Mouse (Mus musculus) spleen, postnatal 14 days (tissue): ENCODE data around the gene Serpinb8.

Experiments
- DNase-seq, 2 experiments: peaks; one replicate each; pipeline ENCODE4 v3.0.0; 2021 to 2022; ENCODE audit warnings: low spot score in 2 of 2

The Serpinb8 gene

DNA sequence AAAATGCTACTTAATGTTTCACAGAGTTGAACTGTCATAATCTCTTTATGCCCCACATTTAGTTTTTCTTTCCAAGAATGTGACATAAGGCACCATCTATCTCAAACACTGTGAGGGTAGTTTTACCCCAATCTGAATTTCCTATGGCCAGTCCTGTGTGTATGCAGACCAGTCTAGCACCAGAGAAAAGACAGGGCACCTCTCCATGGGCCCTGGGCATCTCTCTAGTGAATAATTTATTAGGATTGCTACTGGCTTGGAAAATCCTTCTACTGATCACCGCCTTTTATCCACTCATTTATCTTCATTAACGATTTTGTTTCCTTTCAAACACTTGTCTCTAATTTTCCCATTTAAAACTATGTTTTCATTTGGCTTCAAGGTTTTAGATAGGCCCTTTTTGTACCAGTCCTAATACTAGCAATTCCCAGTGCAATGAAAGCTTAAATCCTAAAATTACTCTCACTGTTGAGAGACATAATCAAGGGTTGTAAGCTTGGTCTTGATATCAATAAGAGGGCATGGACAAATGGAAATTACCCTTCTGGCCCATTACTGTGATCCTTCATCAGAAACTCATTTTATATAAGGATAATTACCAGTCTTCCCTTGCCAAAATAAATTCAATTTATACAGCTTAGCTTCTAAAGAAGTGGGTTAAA lies 52.8 kb downstream of the Serpinb8 start:
- no peak for DNase-seq

DNA sequence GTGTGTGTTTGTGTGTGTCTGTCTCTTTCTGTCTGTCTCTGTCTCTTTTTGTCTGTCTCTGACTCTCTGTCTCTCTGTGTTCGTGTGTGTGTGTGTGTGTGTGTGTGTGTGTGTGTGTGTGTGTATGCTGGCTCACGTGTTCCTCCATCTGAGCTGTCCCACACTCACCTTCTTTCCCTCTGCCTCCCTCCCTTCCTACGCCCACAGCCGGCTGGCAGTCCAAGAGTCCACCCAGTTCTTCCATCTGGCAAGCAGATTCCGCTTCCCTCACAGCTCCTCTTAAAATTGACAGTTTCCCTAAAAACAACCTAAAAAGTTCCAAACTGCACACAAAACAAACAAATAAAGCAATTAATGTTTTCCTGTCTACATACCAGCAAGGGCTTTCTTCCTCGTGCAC lies 55.3 kb downstream of the Serpinb8 start:
- no peak for DNase-seq

GRCm38 (mm10) chr1:107657689-107658088 lies 67.9 kb downstream of the Serpinb8 start:
- DNase-seq: no peak
